Mouse (Mus musculus) cortical plate, adult 2 months (tissue): ENCODE results near the gene Zfp653.

Experiments
- CTCF ChIP-seq: fragments of 200-500 bp; IDR thresholded peaks from 2 replicates; pipeline ENCODE4 v1.5.1; 2011; ENCODE audit warnings: mild to moderate bottlenecking, control low read depth, low read length; ENCODE audit not compliant: insufficient read depth; ENCODE audit errors: extremely low read depth
- POLR2A ChIP-seq: fragments of 200-500 bp; IDR thresholded peaks from 2 replicates; pipeline ENCODE4 v1.6.1; 2011; ENCODE audit warnings: mild to moderate bottlenecking, low read length, control low read depth; ENCODE audit not compliant: insufficient read depth; ENCODE audit errors: extremely low read depth

- TF ChIP-seq CTCF: no peak
- no peak for TF ChIP-seq POLR2A
Measured at GRCm38 (mm10) chr9:22017208-22017825, 53.9 kb downstream of the Zfp653 start.
